Mouse (Mus musculus) adrenal gland, adult 2 months (tissue): Measurements from ENCODE around the gene Chd5. TPM values are rescaled to one million over a fixed set of nuclear protein-coding genes. Genes with fewer than 3 reads are reported as not detected.

Experiments
- DNase-seq: peaks from one replicate; pipeline ENCODE4 v3.0.0; 2021
- polyA plus RNA-seq: library from polyadenylated mRNA; depleted of rRNA; stranded (reverse); fragments of >200 nt; gene quantifications from 2 replicates; pipeline ENCODE4 v1.2.3, GENCODE M21; 2012; rRNA removed
- total RNA-seq, 2 experiments: library from RNA; stranded (reverse); gene quantifications; 2 replicates each; pipeline ENCODE4 v1.2.3; 2021

Chd5 gene
- total and polyA plus RNA-seq, 3 experiments, result 3.0 to 7.9 (median 5.0) TPM

DNA sequence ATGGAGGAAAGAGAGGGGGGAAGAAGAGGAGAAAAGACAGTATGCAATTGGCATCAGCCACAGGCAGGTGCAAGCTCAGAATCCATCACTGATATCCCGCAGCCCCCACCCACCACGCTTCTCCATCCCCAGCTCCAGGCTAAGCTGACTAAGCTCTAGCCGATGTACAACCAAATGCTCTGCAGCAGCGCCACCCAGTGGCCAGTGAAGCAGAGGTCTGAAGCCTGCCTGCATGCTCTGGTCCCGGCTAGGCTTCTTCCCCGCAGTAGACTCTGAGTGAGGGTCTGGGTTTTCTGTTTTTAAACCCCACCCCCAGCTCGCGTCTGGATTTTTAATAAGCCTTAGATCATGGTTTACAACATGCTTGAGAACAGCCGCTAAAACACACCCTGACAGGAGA is 96.4 kb downstream of the Chd5 start:
- DNase-seq, result peak; percentile 85

DNA sequence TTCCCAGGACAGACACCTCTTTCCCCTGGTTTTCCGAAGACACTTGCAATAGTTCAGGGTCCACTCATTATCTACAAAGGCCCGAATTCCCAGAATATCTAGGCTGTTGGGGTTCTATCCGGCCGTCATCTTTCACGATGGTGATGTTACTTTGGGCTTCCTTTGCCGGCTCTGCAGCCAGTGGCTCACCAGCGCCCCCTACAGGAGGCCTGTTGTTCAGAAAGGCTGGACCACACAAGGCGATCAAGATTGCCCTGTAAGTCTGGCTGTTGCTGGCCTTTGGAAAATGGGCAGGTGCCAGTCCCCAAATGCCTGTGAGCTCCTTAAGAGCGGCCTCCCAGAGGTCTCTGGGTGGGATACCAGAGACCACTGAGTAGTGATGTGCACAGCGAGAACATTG is 96.8 kb downstream of the Chd5 start:
- peak; percentile 61 for DNase-seq

Other genes with a start within 250 kb of the Chd5 start
- gene Tnfrsf25, start 222.7 kb upstream of the Chd5 start, total RNA-seq, result 1 to 10 TPM in 1 of 2 experiments, under 1 TPM in 1; 0.79 to 1.3 TPM
- 2.5 TPM in 2 replicates for gene Tnfrsf25, start 222.7 kb upstream of the Chd5 start, polyA plus RNA-seq
- 1 to 10 TPM; 1.7 to 2.3 TPM for gene Espn, start 186.3 kb upstream of the Chd5 start, total RNA-seq
- 8.3 and 10.4 TPM in 2 replicates for gene Espn, start 186.3 kb upstream of the Chd5 start, polyA plus RNA-seq
- gene Hes2, start 179.8 kb upstream of the Chd5 start, total RNA-seq, result not detected
- gene Hes2, start 179.8 kb upstream of the Chd5 start, polyA plus RNA-seq, result 0.57 TPM in 1 of 2 replicates, not detected in the other
- gene Acot7, start 160.5 kb upstream of the Chd5 start, total RNA-seq, result 10 to 100 TPM; 43.4 to 65.0 TPM
- gene Acot7, start 160.5 kb upstream of the Chd5 start, polyA plus RNA-seq, result 22.1 and 25.5 TPM in 2 replicates
- 1 to 10 TPM; 3.5 to 8.3 TPM for gene Gpr153, start 64.4 kb upstream of the Chd5 start, total RNA-seq
- 16.6 and 22.4 TPM in 2 replicates for gene Gpr153, start 64.4 kb upstream of the Chd5 start, polyA plus RNA-seq
- gene Hes3, start 47.0 kb upstream of the Chd5 start, total RNA-seq, result not detected
- 0.30 TPM in 1 of 2 replicates, not detected in the other for gene Hes3, start 47.0 kb upstream of the Chd5 start, polyA plus RNA-seq
- gene Icmt, start 41.4 kb upstream of the Chd5 start, total RNA-seq, result 10 to 100 TPM; 34.6 to 49.1 TPM
- gene Icmt, start 41.4 kb upstream of the Chd5 start, polyA plus RNA-seq, result 39.5 and 48.3 TPM in 2 replicates
- gene Rnf207, start 19.7 kb upstream of the Chd5 start, total RNA-seq, result 1 to 10 TPM in 1 of 2 experiments, under 1 TPM in 1; 0.84 to 1.1 TPM
- gene Rnf207, start 19.7 kb upstream of the Chd5 start, polyA plus RNA-seq, result 0.26 and 0.67 TPM in 2 replicates
- 100 to 1,000 TPM; 401 to 498 TPM for gene Rpl22, start 12.9 kb upstream of the Chd5 start, total RNA-seq
- 12.3 and 12.5 TPM in 2 replicates for gene Rpl22, start 12.9 kb upstream of the Chd5 start, polyA plus RNA-seq
- 1 to 10 TPM; 3.8 to 5.0 TPM for gene Nphp4, start 138.1 kb downstream of the Chd5 start, total RNA-seq
- gene Nphp4, start 138.1 kb downstream of the Chd5 start, polyA plus RNA-seq, result 3.4 and 4.7 TPM in 2 replicates
- 1 to 10 TPM; 5.9 to 7.9 TPM for gene Kcnab2, start 139.2 kb downstream of the Chd5 start, total RNA-seq
- 3.2 and 3.6 TPM in 2 replicates for gene Kcnab2, start 139.2 kb downstream of the Chd5 start, polyA plus RNA-seq